ENCODE assay signal across 26 mouse cellular contexts in genomic region chr16:31616382-31616781, GRCm38 (mm10).
"Had no signal": no experiment of that assay in that cellular context is flagged by ENCODE, and none has a peak within 500 bp of the region (broad histone marks: within the 10 kb centered on the region; RNA-seq: fewer than 3 reads in every experiment).

No protein-coding gene starts in this region.

- H3K4me3 ChIP-seq: embryonic facial prominence, embryonic 10.5 days; embryonic facial prominence, embryonic 12.5 days; embryonic facial prominence, embryonic 13.5 days; embryonic facial prominence, embryonic 15.5 days; erythroblast, embryonic 14.5 days; forebrain, embryonic 10.5 days; forebrain, embryonic 12.5 days; forebrain, embryonic 13.5 days; forebrain, embryonic 15.5 days; gastrocnemius, adult 2 months; heart, adult 2 months had no signal

- DNase-seq: cerebellum, adult 9-10 months; cerebellum, adult 9-11 months; cerebellum, postnatal 10 days; cerebellum, postnatal 14 days; cerebellum, postnatal 25 days; cerebellum, postnatal 36 days; embryo, embryonic 11 days; forebrain, postnatal 0 days; gastrocnemius, adult 2 months; gastrocnemius, postnatal 10 days; gastrocnemius, postnatal 14 days; gastrocnemius, postnatal 25 days; gastrocnemius, postnatal 36 days; heart, adult 18-20 months; heart, adult 2 months had no signal

- H3K27me3 ChIP-seq: embryonic facial prominence, embryonic 12.5 days; embryonic facial prominence, embryonic 13.5 days; embryonic facial prominence, embryonic 15.5 days; forebrain, embryonic 12.5 days; forebrain, embryonic 13.5 days; forebrain, embryonic 15.5 days had no signal

- H3K36me3 ChIP-seq: embryonic facial prominence, embryonic 12.5 days; embryonic facial prominence, embryonic 13.5 days; embryonic facial prominence, embryonic 15.5 days; forebrain, embryonic 10.5 days; forebrain, embryonic 12.5 days; forebrain, embryonic 15.5 days had no signal

- H3K9ac ChIP-seq: embryonic facial prominence, embryonic 12.5 days; embryonic facial prominence, embryonic 13.5 days; embryonic facial prominence, embryonic 15.5 days; forebrain, embryonic 12.5 days; forebrain, embryonic 13.5 days; forebrain, embryonic 15.5 days; forebrain, postnatal 0 days had no signal

- H3K4me2 ChIP-seq: embryonic facial prominence, embryonic 12.5 days; embryonic facial prominence, embryonic 13.5 days; embryonic facial prominence, embryonic 15.5 days; forebrain, embryonic 12.5 days; forebrain, embryonic 13.5 days; forebrain, embryonic 15.5 days had no signal

- H3K27ac ChIP-seq: embryonic facial prominence, embryonic 13.5 days; embryonic facial prominence, embryonic 15.5 days; forebrain, embryonic 10.5 days; forebrain, embryonic 12.5 days; forebrain, embryonic 13.5 days; forebrain, embryonic 15.5 days; gastrocnemius, adult 2 months; heart, adult 2 months had no signal

- H3K9me3 ChIP-seq: embryonic facial prominence, embryonic 12.5 days; embryonic facial prominence, embryonic 13.5 days; embryonic facial prominence, embryonic 15.5 days; forebrain, embryonic 10.5 days; forebrain, embryonic 12.5 days; forebrain, embryonic 13.5 days; forebrain, embryonic 15.5 days had no signal

- ATAC-seq: forebrain, embryonic 13.5 days; forebrain, embryonic 14.5 days; forebrain, embryonic 15.5 days; forebrain, embryonic 16.5 days; forebrain, postnatal 0 days had no signal
